ENCODE assay signal across 10 mouse cellular contexts in genomic region chr1:185409831-185410230, GRCm38 (mm10). TPM values are rescaled to one million over a fixed set of nuclear protein-coding genes. Genes with fewer than 3 reads are reported as not detected.
DNase-seq lines count a peak whose midpoint lies in the region; ATAC-seq and TF ChIP-seq lines count a peak whose summit lies in the region.
"Had no signal": no experiment of that assay in that cellular context is flagged by ENCODE, and none has a peak within 500 bp of the region (broad histone marks: within the 10 kb centered on the region; RNA-seq: fewer than 3 reads in every experiment).

No protein-coding gene starts in this region.

- H3K4me3 ChIP-seq in forebrain, postnatal 0 days (ENCODE audit: low read depth, low read length) = no peak overlapping the region
- no peak overlapping the region for H3K4me3 ChIP-seq in forebrain, embryonic 12.5 days (replicated peaks)
- no peak overlapping the region for H3K4me3 ChIP-seq in lung, embryonic 14.5 days (ENCODE audit: low read depth, low read length)
- no peak overlapping the region for H3K4me3 ChIP-seq in small intestine, adult 2 months (ENCODE audit: low read depth, low read length)
- H3K4me3 ChIP-seq: lung, embryonic 15.5 days had no signal

- H3K27me3 ChIP-seq in forebrain, postnatal 0 days (ENCODE audit: insufficient read depth, low read length) = no peaks in the 10 kb centered on the region
- H3K27me3 ChIP-seq in forebrain, embryonic 12.5 days = no peaks in the 10 kb centered on the region
- H3K27me3 ChIP-seq in lung, embryonic 14.5 days (ENCODE audit: insufficient read depth, low read length) = no peaks in the 10 kb centered on the region
- H3K27me3 ChIP-seq in small intestine, adult 2 months (ENCODE audit: control insufficient read depth, insufficient read depth, low read length) = no peaks in the 10 kb centered on the region
- H3K27me3 ChIP-seq: lung, embryonic 15.5 days had no signal

- peak; percentile 45; the same call in 1 of the 2 replicates for ATAC-seq in forebrain, postnatal 0 days
- no peak for ATAC-seq in forebrain, embryonic 12.5 days (ENCODE audit: low FRiP score)
- ATAC-seq in lung, embryonic 14.5 days (ENCODE audit: insufficient read depth) = no peak
- ATAC-seq: CD4-positive, CD25-positive, alpha-beta regulatory T cell, adult 4 months had no signal

- no peaks in the 10 kb centered on the region for H3K9me3 ChIP-seq in forebrain, postnatal 0 days (ENCODE audit: low read length)
- H3K9me3 ChIP-seq in forebrain, embryonic 12.5 days = no peaks in the 10 kb centered on the region
- H3K9me3 ChIP-seq in lung, embryonic 14.5 days (ENCODE audit: low read depth, low read length) = no peaks in the 10 kb centered on the region
- H3K9me3 ChIP-seq: lung, embryonic 15.5 days had no signal

- no peaks in the 10 kb centered on the region for H3K4me1 ChIP-seq in forebrain, postnatal 0 days (ENCODE audit: insufficient read depth)
- no peaks in the 10 kb centered on the region for H3K4me1 ChIP-seq in forebrain, embryonic 12.5 days
- no peaks in the 10 kb centered on the region for H3K4me1 ChIP-seq in lung, embryonic 14.5 days (ENCODE audit: insufficient read depth)
- H3K4me1 ChIP-seq in small intestine, adult 2 months (ENCODE audit: control insufficient read depth, insufficient read depth, insufficient read length, low read length) = no peaks in the 10 kb centered on the region
- H3K4me1 ChIP-seq: lung, embryonic 15.5 days had no signal

- peaks cover 69% of the 10 kb centered on the region for H3K36me3 ChIP-seq in forebrain, postnatal 0 days (ENCODE audit: insufficient read depth)
- peaks cover 75% of the 10 kb centered on the region for H3K36me3 ChIP-seq in forebrain, embryonic 12.5 days (replicated peaks)
- H3K36me3 ChIP-seq in lung, embryonic 14.5 days (ENCODE audit: insufficient read depth) = peaks cover 88% of the 10 kb centered on the region
- peaks cover 65% of the 10 kb centered on the region for H3K36me3 ChIP-seq in small intestine, adult 2 months (ENCODE audit: control insufficient read depth, insufficient read depth, low read length)

- H3K9ac ChIP-seq in forebrain, postnatal 0 days = no peak overlapping the region
- H3K9ac ChIP-seq in forebrain, embryonic 12.5 days = no peak overlapping the region
- no peak overlapping the region for H3K9ac ChIP-seq in lung, embryonic 14.5 days
- H3K9ac ChIP-seq: lung, embryonic 15.5 days had no signal

- no peak overlapping the region for H3K4me2 ChIP-seq in forebrain, postnatal 0 days (ENCODE audit: low read depth)
- no peak overlapping the region for H3K4me2 ChIP-seq in forebrain, embryonic 12.5 days
- no peak overlapping the region for H3K4me2 ChIP-seq in lung, embryonic 14.5 days
- H3K4me2 ChIP-seq: lung, embryonic 15.5 days had no signal

- TF ChIP-seq CTCF in forebrain, postnatal 0 days (IDR thresholded peaks at IDR 0.05; ENCODE audit: low read depth) = peak; percentile 55
- peak; percentile 35; the same call in 1 of the 2 replicates for TF ChIP-seq CTCF in lung, embryonic 14.5 days (IDR thresholded peaks at IDR 0.05; ENCODE audit: low read depth)
- peak; percentile 49; the same call in 1 of the 2 replicates for TF ChIP-seq CTCF in small intestine, adult 2 months (IDR thresholded peaks at IDR 0.05; ENCODE audit: extremely low read depth, insufficient read length, insufficient replicate concordance, low read depth, low read length)

- no peak for TF ChIP-seq POLR2A in small intestine, adult 2 months (IDR thresholded peaks at IDR 0.05; ENCODE audit: low read depth, low read length)

- peak; percentile 33 for DNase-seq in forebrain, postnatal 0 days
- DNase-seq in lung, embryonic 14.5 days = peak; percentile 23
- DNase-seq in lung, postnatal 10 days = no peak
- DNase-seq in embryo, embryonic 10.5 days (ENCODE audit: low spot score) = peak; percentile 21
- DNase-seq in frontal cortex, postnatal 25 days (ENCODE audit: low spot score in 2 of 2) = no peak
- DNase-seq in adrenal gland, postnatal 10 days = no peak

- no peak overlapping the region for H3K27ac ChIP-seq in forebrain, postnatal 0 days (ENCODE audit: low read depth, low read length)
- no peak overlapping the region for H3K27ac ChIP-seq in forebrain, embryonic 12.5 days
- no peak overlapping the region for H3K27ac ChIP-seq in lung, embryonic 14.5 days (ENCODE audit: low read depth)
- H3K27ac ChIP-seq in small intestine, adult 2 months (ENCODE audit: insufficient read depth, low read depth, low read length) = no peak overlapping the region
- H3K27ac ChIP-seq: lung, embryonic 15.5 days had no signal

- WGBS in forebrain, postnatal 0 days = 68% methylated on average over 3 of the region's 3 CpGs
- WGBS in forebrain, embryonic 12.5 days = 87% methylated on average over 3 of the region's 3 CpGs
- 79% methylated on average over 3 of the region's 3 CpGs for WGBS in lung, embryonic 14.5 days
- WGBS in small intestine, adult 2 months = 74% methylated on average over 3 of the region's 3 CpGs

RNA-seq across cellular contexts. Expression of gene Slc30a10, which starts 44.8 kb away (rescaled TPM):
- 12.9 and 15.8 TPM in 2 replicates for total RNA-seq in forebrain, postnatal 0 days (2014; rRNA removed)
- polyA plus RNA-seq in forebrain, postnatal 0 days (2015; fragmentation: Nextera tagmentation; extraction: Ambion mirVana) = 3.2 and 5.0 TPM in 2 replicates
- polyA plus RNA-seq in forebrain, embryonic 12.5 days (2016; fragmentation: Nextera tagmentation; extraction: Ambion mirVana) = 4.4 and 4.6 TPM in 2 replicates
- 0.09 TPM in 1 of 2 replicates, not detected in the other for polyA plus RNA-seq in lung, embryonic 14.5 days (2014; fragmentation: Nextera tagmentation; extraction: Ambion mirVana)
- polyA plus RNA-seq in small intestine, adult 2 months (2012; rRNA removed) = 10.1 and 36.7 TPM in 2 replicates
- 1 to 10 TPM; 1.1 to 2.4 TPM for total RNA-seq in adrenal gland, postnatal 10 days (2021)
- polyA plus RNA-seq: CD4-positive, CD25-positive, alpha-beta regulatory T cell, adult 4 months; lung, embryonic 15.5 days had no signal

RNA-seq across cellular contexts. Expression of gene Eprs, which starts 47.0 kb away (rescaled TPM):
- 94.9 and 114 TPM in 2 replicates for total RNA-seq in forebrain, postnatal 0 days (2014; rRNA removed)
- 109 and 121 TPM in 2 replicates for polyA plus RNA-seq in forebrain, postnatal 0 days (2015; fragmentation: Nextera tagmentation; extraction: Ambion mirVana)
- 128 and 137 TPM in 2 replicates for polyA plus RNA-seq in forebrain, embryonic 12.5 days (2016; fragmentation: Nextera tagmentation; extraction: Ambion mirVana)
- 146 and 147 TPM in 2 replicates for polyA plus RNA-seq in lung, embryonic 14.5 days (2014; fragmentation: Nextera tagmentation; extraction: Ambion mirVana)
- 1.5 and 3.0 TPM in 2 replicates for polyA plus RNA-seq in small intestine, adult 2 months (2012; rRNA removed)
- 100 to 1,000 TPM in 1 of 2 experiments, 10 to 100 TPM in 1; 93.5 to 108 TPM for total RNA-seq in adrenal gland, postnatal 10 days (2021)

Comparison
In these comparisons a context has a peak if more than half of its experiments do, and no peak if none do; other contexts are left out.
1. DNase-seq: peak in forebrain, postnatal 0 days (single experiment), lung, embryonic 14.5 days (single experiment) and embryo, embryonic 10.5 days (single experiment); none in lung, postnatal 10 days (single experiment), frontal cortex, postnatal 25 days (0 of 2) and adrenal gland, postnatal 10 days (single experiment).
2. RNA of gene Eprs, which starts 47.0 kb away (polyA plus RNA-seq): 146 to 147 TPM in lung, embryonic 14.5 days, 128 to 137 TPM in forebrain, embryonic 12.5 days and 109 to 121 TPM in forebrain, postnatal 0 days; 1.5 to 3.0 TPM in small intestine, adult 2 months; every median in the first group is over 10 times any median in the second.
3. Peak in every context shown above with its lines, with median percentiles within 50 percentile points of each other: CTCF ChIP-seq.